Mouse (Mus musculus): ENCODE data around the gene Rundc3a.

DNA sequence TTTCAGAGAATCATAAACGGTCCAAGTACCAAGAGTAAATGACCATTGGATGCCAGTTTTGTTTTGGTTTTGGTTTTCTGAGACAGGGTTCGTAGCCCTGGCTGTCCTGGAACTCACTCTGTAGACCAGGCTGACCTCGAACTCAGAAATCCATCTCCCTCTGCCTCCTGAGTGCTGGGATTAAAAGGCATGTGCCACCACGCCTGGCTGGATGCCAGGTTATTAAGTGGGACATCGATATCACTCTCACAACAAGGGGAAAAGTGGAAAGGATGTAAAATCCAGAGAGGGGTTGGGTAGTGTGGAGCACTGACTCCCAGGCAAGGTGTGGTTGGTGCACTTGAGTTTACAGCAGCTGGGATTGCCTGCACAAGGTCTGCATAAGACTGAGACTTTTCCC, 13.1 kb upstream of the Rundc3a start:
- TF ChIP-seq CTCF (IDR thresholded peaks at IDR 0.05; ENCODE audit: low read depth, low read length), result no peak
- no peak for TF ChIP-seq POLR2AphosphoS5 (IDR thresholded peaks at IDR 0.05; ENCODE audit: insufficient replicate concordance, low read depth, low read length)
- no peak for TF ChIP-seq GATA1 (IDR thresholded peaks at IDR 0.05; ENCODE audit: borderline replicate concordance, low read length)
- no peak for TF ChIP-seq GATA2 (IDR thresholded peaks at IDR 0.05; ENCODE audit: borderline replicate concordance, low read depth, low read length)
- no peak for TF ChIP-seq TAL1 (conservative IDR thresholded peaks at IDR 0.05; ENCODE audit: low read depth, low read length)
